Mouse (Mus musculus) T-helper 2 cell (primary cell): ENCODE results near the gene Kdr.
"Not testable (repeated sequence)": the region's sequence is repeated elsewhere in the genome, so short reads cannot be mapped to it uniquely, and the experiment has no call there.

Experiments used
- in situ Hi-C: fragments of 300-600 bp; cut with MboI, MseI; formaldehyde crosslinking; loops from one replicate; pipeline ENCODE4 v1.15.1; 2025; ENCODE audit warnings: high pct_unique_total_duplicates

Kdr gene

GRCm38 (mm10) chr5:75961741-75962469 lies 16.4 kb downstream of the Kdr start:
- in situ Hi-C loops: no loop called here

GRCm38 (mm10) chr5:75959809-75960208 lies 18.4 kb downstream of the Kdr start:
- in situ Hi-C loops: no loop called here

- in situ Hi-C loops: no loop called here
Measured at GRCm38 (mm10) chr5:75956526-75956925, 21.7 kb downstream of the Kdr start.

GRCm38 (mm10) chr5:75955876-75956275 lies 22.4 kb downstream of the Kdr start:
- in situ Hi-C loops: no loop called here

GRCm38 (mm10) chr5:75954778-75955330 lies 23.4 kb downstream of the Kdr start:
- in situ Hi-C loops: no loop called here

GRCm38 (mm10) chr5:75954218-75954617 lies 24.0 kb downstream of the Kdr start:
- in situ Hi-C loops: no loop called here

GRCm38 (mm10) chr5:75952131-75952795 lies 26.0 kb downstream of the Kdr start:
- in situ Hi-C loops: no loop called here

- in situ Hi-C loops: no loop called here
Measured at GRCm38 (mm10) chr5:75950866-75951265, 27.4 kb downstream of the Kdr start.

- in situ Hi-C loops: no loop called here
Measured at GRCm38 (mm10) chr5:75945394-75945793, 32.9 kb downstream of the Kdr start.

- in situ Hi-C loops: no loop called here
Measured at GRCm38 (mm10) chr5:75943301-75943700, 35.0 kb downstream of the Kdr start.

- in situ Hi-C loops: no loop called here
Measured at GRCm38 (mm10) chr5:75941775-75942580, 36.3 kb downstream of the Kdr start.

GRCm38 (mm10) chr5:75939144-75939732 lies 39.0 kb downstream of the Kdr start:
- in situ Hi-C loops: no loop called here

- in situ Hi-C loops: no loop called here
Measured at GRCm38 (mm10) chr5:75938012-75938411, 40.2 kb downstream of the Kdr start.

GRCm38 (mm10) chr5:75936223-75936622 lies 42.0 kb downstream of the Kdr start:
- in situ Hi-C loops: no loop called here

GRCm38 (mm10) chr5:75935225-75935624 lies 43.0 kb downstream of the Kdr start:
- in situ Hi-C loops: no loop called here

- in situ Hi-C loops: no loop called here
Measured at GRCm38 (mm10) chr5:75934201-75934600, 44.1 kb downstream of the Kdr start.

- in situ Hi-C loops: no loop called here
Measured at GRCm38 (mm10) chr5:75933521-75934044, 44.7 kb downstream of the Kdr start.

GRCm38 (mm10) chr5:75931458-75931857 lies 46.8 kb downstream of the Kdr start:
- in situ Hi-C loops: not testable (repeated sequence)

GRCm38 (mm10) chr5:75929960-75930359 lies 48.3 kb downstream of the Kdr start:
- in situ Hi-C loops: no loop called here

- in situ Hi-C loops: no loop called here
Measured at GRCm38 (mm10) chr5:75922677-75923076, 55.6 kb downstream of the Kdr start.

- in situ Hi-C loops: no loop called here
Measured at GRCm38 (mm10) chr5:75921730-75922387, 56.4 kb downstream of the Kdr start.
